Mouse (Mus musculus): ENCODE results near the gene Foxk1. TPM values are rescaled to one million over a fixed set of nuclear protein-coding genes. Genes with fewer than 3 reads are reported as not detected.

Foxk1 gene
- polyA plus RNA-seq, 2 experiments: 6.0 to 18.6 TPM

DNA sequence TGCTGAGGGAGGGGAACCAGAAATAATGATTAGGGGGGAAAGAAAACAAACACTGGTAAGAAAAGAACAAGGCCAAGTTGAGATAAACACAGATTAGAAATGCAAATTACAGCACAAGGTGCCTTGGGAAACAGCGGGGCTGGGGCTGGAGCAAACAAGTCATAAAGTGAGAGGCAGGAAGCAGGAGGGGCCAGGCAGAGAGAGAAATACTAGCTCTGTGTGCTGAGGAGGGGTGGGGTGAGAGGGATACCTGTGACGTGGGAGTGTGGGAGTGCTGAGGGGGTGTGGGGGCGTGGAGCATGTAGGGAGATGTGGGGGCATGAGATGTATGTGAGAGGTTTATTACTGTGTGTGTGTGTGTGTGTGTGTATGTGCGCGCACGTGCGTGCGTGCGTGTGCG is 99.6 kb downstream of the Foxk1 start:
- no peak overlapping the region for H3K27ac ChIP-seq (replicated peaks; ENCODE audit: low read depth, low read length)
- 68% methylated on average over 10 of the region's 10 CpGs for WGBS
- no peak for TF ChIP-seq POLR2A (IDR thresholded peaks at IDR 0.05; ENCODE audit: borderline replicate concordance, extremely low read depth, insufficient read depth, insufficient read length)
- no peaks in the 10 kb centered on the region for H3K36me3 ChIP-seq (ENCODE audit: control insufficient read depth, insufficient read depth, low read length)
- H3K9ac ChIP-seq (ENCODE audit: low read depth, low read length, severe bottlenecking): no peak overlapping the region
- DNase-seq (ENCODE audit: low spot score) (no peak), ATAC-seq (ENCODE audit: low FRiP score, low read depth) (no peak)
- 0 out of 2 replicates have a peak, but pooled peaks cover 2% of the 10 kb centered on the region for H3K4me1 ChIP-seq (ENCODE audit: control insufficient read depth, insufficient read depth, low read length)
- no peaks in the 10 kb centered on the region for H3K9me3 ChIP-seq (ENCODE audit: control insufficient read depth, low read length)
- H3K27me3 ChIP-seq (ENCODE audit: control insufficient read depth, insufficient read depth, low read length): no peaks in the 10 kb centered on the region
- H3K4me3 ChIP-seq (replicated peaks; ENCODE audit: low read length): no peak overlapping the region
- no peak overlapping the region for H3K4me2 ChIP-seq (replicated peaks; ENCODE audit: low read depth, low read length, severe bottlenecking)

DNA sequence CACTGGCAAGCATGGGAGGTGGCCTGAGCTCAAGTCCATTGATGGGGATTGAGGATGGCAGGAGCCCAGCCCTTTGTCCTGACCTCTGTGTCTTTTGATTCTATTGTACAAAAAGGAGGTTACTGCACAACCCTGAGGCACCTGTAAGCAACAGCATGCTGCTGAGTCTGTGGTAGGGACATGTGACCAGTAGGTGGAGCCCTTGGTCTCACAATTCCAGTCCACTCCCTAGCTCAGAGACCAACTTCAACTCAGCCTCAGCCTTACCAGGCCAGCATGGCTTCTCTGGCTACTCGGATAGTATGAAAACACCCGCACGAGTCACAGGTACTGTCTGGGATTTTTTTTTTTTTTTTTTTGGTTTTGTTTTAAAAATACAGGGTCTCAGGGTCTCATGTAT is 101.1 kb downstream of the Foxk1 start:
- Histone ChIP-seq H3K27me3 (ENCODE audit: control insufficient read depth, insufficient read depth, low read length) (no peaks in the 10 kb centered on the region), H3K4me1 (ENCODE audit: control insufficient read depth, insufficient read depth, low read length) (0 out of 2 replicates have a peak, but pooled peaks cover 2% of the 10 kb centered on the region), H3K27ac (replicated peaks; ENCODE audit: low read depth, low read length) (no peak overlapping the region), H3K4me3 (replicated peaks; ENCODE audit: low read length) (no peak overlapping the region), H3K36me3 (ENCODE audit: control insufficient read depth, insufficient read depth, low read length) (no peaks in the 10 kb centered on the region), H3K4me2 (replicated peaks; ENCODE audit: low read depth, low read length, severe bottlenecking) (no peak overlapping the region), H3K9me3 (ENCODE audit: control insufficient read depth, low read length) (no peaks in the 10 kb centered on the region), H3K9ac (ENCODE audit: low read depth, low read length, severe bottlenecking) (no peak overlapping the region)
- no peak for TF ChIP-seq POLR2A (IDR thresholded peaks at IDR 0.05; ENCODE audit: borderline replicate concordance, extremely low read depth, insufficient read depth, insufficient read length)
- DNase-seq (ENCODE audit: low spot score) (peak; percentile 89), ATAC-seq (ENCODE audit: low FRiP score, low read depth) (peak; percentile 88)
- WGBS: 11% methylated on average over 3 of the region's 3 CpGs

DNA sequence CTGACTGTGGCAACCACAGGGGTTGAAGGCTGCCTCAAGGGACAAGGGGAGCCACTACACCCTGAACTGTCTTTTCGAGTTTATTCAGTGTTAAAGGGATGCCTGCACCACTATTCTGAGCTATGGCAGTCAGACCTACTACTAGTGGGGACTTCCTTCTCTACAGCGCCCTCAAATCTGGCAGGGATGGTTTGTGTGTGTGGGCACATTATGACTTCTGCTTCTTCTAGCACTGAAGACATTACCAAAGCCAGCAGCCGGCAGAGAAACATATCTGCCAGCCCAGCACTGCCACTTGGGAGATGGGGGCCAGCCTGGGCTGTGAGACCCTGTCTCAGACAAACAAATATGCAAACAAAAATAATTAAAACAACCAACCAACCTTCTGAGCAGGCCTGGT is 102.9 kb downstream of the Foxk1 start:
- Histone ChIP-seq H3K27me3 (ENCODE audit: control insufficient read depth, insufficient read depth, low read length) (no peaks in the 10 kb centered on the region), H3K4me1 (ENCODE audit: control insufficient read depth, insufficient read depth, low read length) (peaks cover 4% of the 10 kb centered on the region), H3K4me2 (replicated peaks; ENCODE audit: low read depth, low read length, severe bottlenecking) (no peak overlapping the region), H3K36me3 (ENCODE audit: control insufficient read depth, insufficient read depth, low read length) (no peaks in the 10 kb centered on the region), H3K4me3 (replicated peaks; ENCODE audit: low read length) (no peak overlapping the region), H3K9me3 (ENCODE audit: control insufficient read depth, low read length) (no peaks in the 10 kb centered on the region), H3K27ac (replicated peaks; ENCODE audit: low read depth, low read length) (no peak overlapping the region), H3K9ac (ENCODE audit: low read depth, low read length, severe bottlenecking) (no peak overlapping the region)
- WGBS: 92% methylated on average over 3 of the region's 3 CpGs
- TF ChIP-seq POLR2A (IDR thresholded peaks at IDR 0.05; ENCODE audit: borderline replicate concordance, extremely low read depth, insufficient read depth, insufficient read length): no peak
- no peak for ATAC-seq (ENCODE audit: low FRiP score, low read depth)
- DNase-seq (ENCODE audit: low spot score): no peak

GRCm38 (mm10) chr5:142505695-142506423 is 104.6 kb downstream of the Foxk1 start:
- WGBS: 81% methylated on average over 3 of the region's 3 CpGs
- H3K27ac ChIP-seq (replicated peaks; ENCODE audit: low read depth, low read length): no peak overlapping the region
- no peaks in the 10 kb centered on the region for H3K27me3 ChIP-seq (ENCODE audit: control insufficient read depth, insufficient read depth, low read length)
- TF ChIP-seq POLR2A (IDR thresholded peaks at IDR 0.05; ENCODE audit: borderline replicate concordance, extremely low read depth, insufficient read depth, insufficient read length): no peak
- peaks cover 8% of the 10 kb centered on the region for H3K4me1 ChIP-seq (ENCODE audit: control insufficient read depth, insufficient read depth, low read length)
- H3K36me3 ChIP-seq (ENCODE audit: control insufficient read depth, insufficient read depth, low read length): no peaks in the 10 kb centered on the region
- no peaks in the 10 kb centered on the region for H3K9me3 ChIP-seq (ENCODE audit: control insufficient read depth, low read length)
- no peak for ATAC-seq (ENCODE audit: low FRiP score, low read depth)
- no peak for DNase-seq (ENCODE audit: low spot score)
- H3K4me2 ChIP-seq (replicated peaks; ENCODE audit: low read depth, low read length, severe bottlenecking): no peak overlapping the region
- no peak overlapping the region for H3K9ac ChIP-seq (ENCODE audit: low read depth, low read length, severe bottlenecking)
- no peak overlapping the region for H3K4me3 ChIP-seq (replicated peaks; ENCODE audit: low read length)

DNA sequence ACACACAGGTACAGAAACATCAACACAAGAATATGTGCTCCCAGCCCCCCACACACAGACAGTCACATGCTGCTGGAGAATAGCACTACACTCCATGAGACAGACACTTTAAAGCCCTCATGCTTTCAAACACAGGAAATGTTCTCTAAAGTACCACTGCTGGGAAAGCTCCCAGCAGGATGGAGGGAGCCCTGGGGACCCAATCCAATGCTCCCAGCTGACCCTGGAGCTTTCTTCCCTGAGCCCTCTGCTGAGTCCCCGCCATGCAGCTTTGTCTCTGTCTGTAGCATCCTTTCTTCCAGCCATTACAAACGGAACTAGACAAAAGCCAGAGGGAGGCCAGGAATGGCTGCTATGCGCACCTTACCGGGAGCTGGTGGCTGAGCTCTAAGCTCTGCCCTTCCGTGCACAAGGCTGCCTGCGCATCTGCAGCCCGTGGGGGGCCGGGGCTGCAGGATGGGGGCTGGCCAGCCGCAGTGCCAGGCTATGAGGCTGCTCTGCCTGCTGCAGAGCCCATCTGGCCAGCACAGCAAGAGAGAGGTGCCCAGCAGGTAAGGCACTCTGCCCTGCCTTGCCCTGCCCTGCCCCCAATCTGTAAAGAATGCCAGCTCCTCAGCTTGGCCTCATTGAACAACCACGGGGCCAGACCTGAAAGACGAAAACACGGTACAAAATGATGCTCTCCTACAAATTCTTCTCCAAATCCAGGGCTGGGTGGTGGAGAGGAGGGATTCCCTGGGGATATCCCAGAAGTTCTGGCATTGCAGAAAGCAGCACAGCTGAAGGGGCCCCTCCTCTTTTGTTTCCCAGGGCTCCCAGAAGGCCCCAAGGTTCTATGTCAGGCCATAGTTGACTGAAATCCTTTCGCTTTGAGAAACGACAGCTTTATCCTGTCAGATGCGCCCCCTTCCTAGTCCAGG is 108.1 kb downstream of the Foxk1 start:
- Histone ChIP-seq H3K27me3 (ENCODE audit: control insufficient read depth, insufficient read depth, low read length) (no peaks in the 10 kb centered on the region), H3K9me3 (ENCODE audit: control insufficient read depth, low read length) (no peaks in the 10 kb centered on the region), H3K36me3 (ENCODE audit: control insufficient read depth, insufficient read depth, low read length) (no peaks in the 10 kb centered on the region), H3K4me3 (replicated peaks; ENCODE audit: low read length) (no peak overlapping the region), H3K4me2 (replicated peaks; ENCODE audit: low read depth, low read length, severe bottlenecking) (no peak overlapping the region), H3K27ac (replicated peaks; ENCODE audit: low read depth, low read length) (no peak overlapping the region), H3K9ac (ENCODE audit: low read depth, low read length, severe bottlenecking) (peak overlapping the region; percentile 6), H3K4me1 (ENCODE audit: control insufficient read depth, insufficient read depth, low read length) (peaks cover 8% of the 10 kb centered on the region)
- 21% methylated on average over 15 of the region's 15 CpGs for WGBS
- ATAC-seq (ENCODE audit: low FRiP score, low read depth) (no peak), DNase-seq (ENCODE audit: low spot score) (no peak)
- no peak for TF ChIP-seq POLR2A (IDR thresholded peaks at IDR 0.05; ENCODE audit: borderline replicate concordance, extremely low read depth, insufficient read depth, insufficient read length)
